Mouse (Mus musculus) small intestine, adult 2 months (tissue): ENCODE measurements around the gene Slc47a1. TPM values are rescaled to one million over a fixed set of nuclear protein-coding genes. Genes with fewer than 3 reads are reported as not detected.

Experiments
- H3K27ac ChIP-seq: fragments of 200-500 bp; 2 replicates; pipeline ENCODE4 v1.5.1; 2012; ENCODE audit warnings: low read depth, low read length, control low read depth, inconsistent platforms; ENCODE audit not compliant: insufficient read depth
- H3K27me3 ChIP-seq: fragments of 200-500 bp; 2 replicates; pipeline ENCODE4 v1.6.1; 2012; ENCODE audit warnings: mild to moderate bottlenecking, moderate library complexity, low read length, inconsistent platforms; ENCODE audit not compliant: control insufficient read depth, insufficient read depth
- H3K36me3 ChIP-seq: fragments of 200-500 bp; 2 replicates; pipeline ENCODE4 v1.6.1; 2012; ENCODE audit warnings: mild to moderate bottlenecking, low read length, control low read depth, inconsistent platforms; ENCODE audit not compliant: control insufficient read depth, insufficient read depth
- H3K4me1 ChIP-seq: fragments of 200-500 bp; 2 replicates; pipeline ENCODE4 v1.6.1; 2012; ENCODE audit warnings: low read length, inconsistent platforms, mixed read lengths; ENCODE audit not compliant: control insufficient read depth, insufficient read depth, insufficient read length
- H3K4me3 ChIP-seq: fragments of 200-500 bp; 2 replicates; pipeline ENCODE4 v1.5.1; 2012; ENCODE audit warnings: low read depth, mild to moderate bottlenecking, control low read depth, inconsistent platforms, low read length, moderate library complexity
- CTCF ChIP-seq: fragments of 200-500 bp; IDR thresholded peaks from 2 replicates; pipeline ENCODE4 v1.5.1; 2012; ENCODE audit warnings: low read depth, mild to moderate bottlenecking, control low read depth, inconsistent platforms, low read length, moderate library complexity, mixed read lengths; ENCODE audit not compliant: insufficient replicate concordance, insufficient read length; ENCODE audit errors: extremely low read depth
- POLR2A ChIP-seq: fragments of 200-500 bp; IDR thresholded peaks from 2 replicates; pipeline ENCODE4 v1.6.1; 2012; ENCODE audit warnings: low read depth, mild to moderate bottlenecking, control low read depth, inconsistent platforms, low read length, moderate library complexity
- WGBS: fragments of 180-500 bp; shearing (Covaris S2); methylation state at CpG from one replicate; pipeline ENCODE4 v1.1.7; 2018; 5-methylcytosine and 5-hydroxymethylcytosine counted together
- polyA plus RNA-seq: library from polyadenylated mRNA; depleted of rRNA; stranded (reverse); fragments of >200 nt; gene quantifications from 2 replicates; pipeline ENCODE4 v1.2.3, GENCODE M21; 2012

Gene Slc47a1
- polyA plus RNA-seq, 1 experiment, result 25.8 TPM

DNA sequence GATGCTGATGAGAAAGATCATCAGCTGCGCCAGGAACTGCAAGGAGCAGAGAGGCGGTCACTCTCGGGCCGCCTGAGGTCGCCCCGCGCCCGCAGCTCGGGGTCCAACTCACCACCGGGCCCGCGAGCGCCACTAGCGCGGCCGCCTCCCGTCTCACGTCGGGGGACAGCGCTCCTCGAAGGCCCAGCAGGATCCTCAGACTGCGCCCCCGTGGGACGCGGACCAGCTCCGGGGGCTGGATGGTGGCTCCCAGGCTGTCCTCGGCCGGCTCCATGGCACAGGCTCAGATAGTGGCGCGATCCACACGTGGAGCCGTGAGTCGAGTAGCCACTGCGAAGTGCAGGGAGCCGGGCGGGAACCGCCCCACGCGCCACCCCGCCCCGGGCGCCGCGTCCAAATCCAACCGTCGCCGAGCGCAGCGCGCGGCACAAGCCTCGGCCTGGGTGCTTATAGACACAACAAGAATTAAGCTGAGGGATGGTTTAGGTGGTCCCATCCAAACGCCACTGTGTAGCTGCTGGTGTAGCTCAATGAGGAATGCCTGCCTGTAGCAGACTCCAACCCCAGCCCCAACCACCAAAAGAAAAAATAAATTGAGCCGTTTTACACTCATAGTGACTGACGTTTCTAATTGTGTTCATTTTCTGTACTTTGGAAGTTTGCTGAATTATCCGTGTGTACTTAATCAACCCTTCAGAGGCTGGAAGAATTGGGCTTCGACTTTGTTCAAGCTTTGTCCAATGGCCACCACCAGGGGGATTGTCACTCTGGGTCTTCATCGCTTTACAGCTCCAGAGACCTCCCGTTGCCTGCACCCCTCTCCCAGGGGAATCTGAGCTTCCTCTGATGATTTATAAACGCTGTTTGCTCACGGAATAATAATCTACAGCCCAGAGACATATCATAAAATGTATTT lies 35.4 kb downstream of the Slc47a1 start, which contains the start of gene Slc47a2:
Gene Slc47a2 (minus strand): TSS at position 356 of the 916 bp plus-strand sequence.
- WGBS, result 7% methylated on average over 61 of the region's 61 CpGs
- no peaks in the 10 kb centered on the region for H3K36me3 ChIP-seq
- H3K27ac ChIP-seq, result no peak within 1 kb of the TSS
- peaks cover 2% of the 10 kb centered on the region for H3K4me1 ChIP-seq
- TF ChIP-seq POLR2A (no peak), CTCF (peak; percentile 27; the same call in 1 of the 2 replicates)
- H3K4me3 ChIP-seq, result peak within 1 kb of the TSS; percentile 43
- H3K27me3 ChIP-seq, result peaks cover 11% of the 10 kb centered on the region

- TF ChIP-seq CTCF (no peak), POLR2A (no peak)
- Histone ChIP-seq H3K4me3 (no peak overlapping the region), H3K27me3 (peaks cover 11% of the 10 kb centered on the region), H3K27ac (no peak overlapping the region), H3K36me3 (no peaks in the 10 kb centered on the region), H3K4me1 (peaks cover 2% of the 10 kb centered on the region)
- 22% methylated on average over 10 of the region's 10 CpGs for WGBS
These were observed 36.2 kb downstream of the Slc47a1 start for GRCm38 (mm10) chr11:61341971-61342370.

- peaks cover 2% of the 10 kb centered on the region for H3K4me1 ChIP-seq
- H3K36me3 ChIP-seq, result no peaks in the 10 kb centered on the region
- peaks cover 11% of the 10 kb centered on the region for H3K27me3 ChIP-seq
- WGBS, result 91% methylated on average over 4 of the region's 4 CpGs
- H3K27ac ChIP-seq, result no peak overlapping the region
- no peak overlapping the region for H3K4me3 ChIP-seq
- TF ChIP-seq POLR2A, result no peak
- no peak for TF ChIP-seq CTCF
These were observed 36.9 kb downstream of the Slc47a1 start for GRCm38 (mm10) chr11:61341233-61341632.

GRCm38 (mm10) chr11:61340374-61340773 lies 37.8 kb downstream of the Slc47a1 start:
- WGBS, result 80% methylated on average over 4 of the region's 4 CpGs
- Histone ChIP-seq H3K27me3 (peaks cover 11% of the 10 kb centered on the region), H3K27ac (no peak overlapping the region), H3K36me3 (no peaks in the 10 kb centered on the region), H3K4me3 (no peak overlapping the region), H3K4me1 (peaks cover 2% of the 10 kb centered on the region)
- no peak for TF ChIP-seq POLR2A
- no peak for TF ChIP-seq CTCF

- Histone ChIP-seq H3K36me3 (no peaks in the 10 kb centered on the region), H3K4me1 (peaks cover 1% of the 10 kb centered on the region), H3K4me3 (no peak overlapping the region), H3K27me3 (peaks cover 5% of the 10 kb centered on the region), H3K27ac (no peak overlapping the region)
- TF ChIP-seq CTCF (peak; percentile 15; the same call in 1 of the 2 replicates), POLR2A (no peak)
- 53% methylated on average over 10 of the region's 10 CpGs for WGBS
These were observed 40.6 kb downstream of the Slc47a1 start for GRCm38 (mm10) chr11:61337586-61337985.

DNA sequence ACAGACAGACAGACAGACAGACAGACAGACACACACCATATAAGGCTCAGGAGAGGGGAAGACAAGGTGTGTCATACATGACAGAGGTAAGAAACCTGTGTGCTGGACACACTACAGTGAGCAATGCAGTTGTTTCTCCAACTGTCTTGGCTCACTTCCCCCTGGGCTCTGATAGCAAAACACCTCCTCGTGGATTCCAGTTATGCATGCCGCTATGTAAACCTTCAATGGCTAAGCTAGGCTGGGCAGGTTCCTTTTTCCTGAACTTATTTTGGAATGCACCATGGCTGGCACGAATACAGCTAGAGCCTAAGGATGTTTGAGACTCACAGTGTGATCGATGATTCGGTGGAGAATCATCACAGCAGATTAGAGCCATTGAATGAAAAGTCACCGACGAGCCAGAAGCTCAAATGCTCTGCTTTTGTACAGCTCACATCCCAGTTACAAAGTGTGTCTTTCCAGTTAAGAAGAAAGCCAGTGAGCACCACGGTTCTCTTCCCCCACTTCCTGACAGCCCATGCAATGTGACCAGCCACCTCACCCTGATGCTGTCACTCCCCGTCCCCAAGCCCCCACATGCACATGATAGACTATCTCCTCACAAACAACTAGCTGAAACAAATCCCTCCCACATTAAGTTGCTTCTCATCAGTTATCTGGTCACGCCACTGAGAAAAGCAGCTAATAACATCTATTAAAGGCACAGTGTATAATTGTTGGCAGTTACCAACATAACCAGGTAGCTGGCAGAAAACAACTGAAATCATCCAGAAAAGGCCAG lies 57.0 kb downstream of the Slc47a1 start:
- no peaks in the 10 kb centered on the region for H3K27me3 ChIP-seq
- 74% methylated on average over 10 of the region's 10 CpGs for WGBS
- no peak overlapping the region for H3K27ac ChIP-seq
- no peaks in the 10 kb centered on the region for H3K36me3 ChIP-seq
- TF ChIP-seq POLR2A (no peak), CTCF (no peak)
- H3K4me1 ChIP-seq, result peaks cover 15% of the 10 kb centered on the region; the same call in 1 of the 2 replicates
- H3K4me3 ChIP-seq, result no peak overlapping the region
